Mouse (Mus musculus) liver, embryonic 14.5 days (tissue): ENCODE data around the gene Mtf1. TPM values are rescaled to one million over a fixed set of nuclear protein-coding genes. Genes with fewer than 3 reads are reported as not detected.

Experiments used
- ATAC-seq: fragments of 200-750 bp; cut with Nextera tagmentation; 2 replicates; pipeline ENCODE4 v1.8.0; 2017; ENCODE audit warnings: moderate number of reproducible peaks, mild to moderate bottlenecking, moderate library complexity; ENCODE audit not compliant: insufficient read depth
- DNase-seq, 3 experiments: peaks; one replicate each; pipeline ENCODE4 v3.0.0-alpha.2; 2012 to 2013; ENCODE audit warnings: low read depth in 3 of 3, low spot score in 3 of 3
- H3K27ac ChIP-seq: fragments of 300-500 bp; sonication (generic); 2 replicates; pipeline ENCODE4 v1.5.1; 2014; ENCODE audit warnings: moderate library complexity, mild to moderate bottlenecking, control low read depth, inconsistent platforms
- H3K27me3 ChIP-seq: fragments of 300-500 bp; sonication (generic); 2 replicates; pipeline ENCODE4 v1.6.1; 2014; ENCODE audit warnings: mild to moderate bottlenecking, low read length, moderate library complexity; ENCODE audit not compliant: control insufficient read depth, insufficient read depth
- H3K36me3 ChIP-seq: fragments of 300-500 bp; sonication (generic); replicated peaks from 2 replicates; pipeline ENCODE4 v1.6.1; 2014; ENCODE audit warnings: low read depth; ENCODE audit not compliant: control insufficient read depth, insufficient read depth
- H3K4me1 ChIP-seq, 2 experiments: fragments of 200-500 bp in 1 of 2; fragments of 300-500 bp in 1 of 2; sonication (generic) in 1 of 2; replicated peaks; 2 replicates each; pipeline ENCODE4 v1.6.1; 2012 to 2014; ENCODE audit warnings: antibody characterized with exemption in 1 of 2, inconsistent platforms in 1 of 2, low read length in 1 of 2; ENCODE audit not compliant: control insufficient read depth in 2 of 2, insufficient read depth in 2 of 2
- H3K4me2 ChIP-seq: fragments of 300-500 bp; sonication (generic); 2 replicates; pipeline ENCODE4 v1.6.1; 2014; ENCODE audit warnings: low read depth, mild to moderate bottlenecking, control low read depth, moderate library complexity
- H3K4me3 ChIP-seq, 2 experiments: fragments of 200-500 bp in 1 of 2; fragments of 300-500 bp in 1 of 2; sonication (generic) in 1 of 2; 2 replicates each; pipeline ENCODE4 v1.5.1; 2012 to 2014; ENCODE audit warnings: low read depth in 2 of 2, low read length in 2 of 2, mild to moderate bottlenecking in 2 of 2, control low read depth in 1 of 2, inconsistent platforms in 1 of 2, moderate library complexity in 1 of 2; ENCODE audit not compliant: insufficient read depth in 1 of 2
- H3K9ac ChIP-seq: fragments of 300-500 bp; sonication (generic); replicated peaks from 2 replicates; pipeline ENCODE4 v1.6.1; 2014; ENCODE audit warnings: mild to moderate bottlenecking, control low read depth, moderate library complexity
- H3K9me3 ChIP-seq: fragments of 300-500 bp; sonication (generic); 2 replicates; pipeline ENCODE4 v1.6.1; 2016; ENCODE audit warnings: low read length, mixed read lengths; ENCODE audit not compliant: control insufficient read depth
- CTCF ChIP-seq: IDR thresholded peaks from 2 replicates; pipeline ENCODE4 v1.5.1; 2016; ENCODE audit warnings: antibody characterized with exemption, low read depth, control low read depth
- EP300 ChIP-seq: IDR thresholded peaks from 2 replicates; pipeline ENCODE4 v1.6.1; 2016; ENCODE audit warnings: antibody characterized with exemption, low read depth
- WGBS: fragments of 180-500 bp; shearing (Covaris S2); extraction: QIAGEN DNeasy Blood & Tissue Kit; methylation state at CpG from one replicate; pipeline ENCODE4 v1.1.7; 2014; ENCODE audit not compliant: insufficient replicate concordance; 5-methylcytosine and 5-hydroxymethylcytosine counted together
- polyA plus RNA-seq, 2 experiments: library from polyadenylated mRNA; depleted of rRNA in 1 of 2; stranded (reverse) in 1 of 2; unstranded in 1 of 2; fragments of >200 nt; fragmentation: Nextera tagmentation in 1 of 2; extraction: Ambion mirVana in 1 of 2; gene quantifications; 2 replicates each; pipeline versions ENCODE4 v1.2.1 to v1.2.3; 2012 to 2014

The Mtf1 gene
- polyA plus RNA-seq, 2 experiments, result 7.1 to 10.9 TPM

GRCm38 (mm10) chr4:124761201-124761600, 40.7 kb upstream of the Mtf1 start:
- H3K36me3 ChIP-seq, result peaks cover 2% of the 10 kb centered on the region
- TF ChIP-seq EP300 (no peak), CTCF (no peak)
- ATAC-seq (no peak), DNase-seq (no peak)
- H3K27ac ChIP-seq, result no peak overlapping the region
- no peaks in the 10 kb centered on the region for H3K9me3 ChIP-seq
- no peak overlapping the region for H3K4me3 ChIP-seq
- no peak overlapping the region for H3K9ac ChIP-seq
- H3K27me3 ChIP-seq, result no peaks in the 10 kb centered on the region
- WGBS, result 36% methylated on average over 1 of the region's 1 CpGs
- H3K4me1 ChIP-seq, result peaks cover 3 to 28% of the 10 kb centered on the region in 2 experiments; a peak in 3 of 4 replicates
- H3K4me2 ChIP-seq, result no peak overlapping the region

- ATAC-seq (no peak), DNase-seq (no peak)
- H3K36me3 ChIP-seq, result peaks cover 2% of the 10 kb centered on the region
- H3K27ac ChIP-seq, result no peak overlapping the region
- no peak overlapping the region for H3K9ac ChIP-seq
- peaks cover 13 to 38% of the 10 kb centered on the region in 2 experiments for H3K4me1 ChIP-seq
- no peak overlapping the region for H3K4me3 ChIP-seq
- no peaks in the 10 kb centered on the region for H3K9me3 ChIP-seq
- no peaks in the 10 kb centered on the region for H3K27me3 ChIP-seq
- WGBS, result 75% methylated on average over 6 of the region's 6 CpGs
- no peak for TF ChIP-seq EP300
- no peak for TF ChIP-seq CTCF
- no peak overlapping the region for H3K4me2 ChIP-seq
Measured at GRCm38 (mm10) chr4:124762858-124763452, 38.9 kb upstream of the Mtf1 start.

- DNase-seq (no peak), ATAC-seq (no peak)
- Histone ChIP-seq H3K27ac (peak overlapping the region; percentile 14), H3K9ac (no peak overlapping the region), H3K36me3 (no peaks in the 10 kb centered on the region; the same call in none of the 2 replicates), H3K4me2 (peak overlapping the region; percentile 34), H3K9me3 (no peaks in the 10 kb centered on the region), H3K27me3 (no peaks in the 10 kb centered on the region), H3K4me1 (peaks cover 31 to 45% of the 10 kb centered on the region in 2 experiments), H3K4me3 (no peak overlapping the region)
- WGBS, result 52% methylated on average over 23 of the region's 23 CpGs
- TF ChIP-seq CTCF, result no peak
- TF ChIP-seq EP300, result no peak
Measured at GRCm38 (mm10) chr4:124765802-124766565, 35.9 kb upstream of the Mtf1 start.

DNA sequence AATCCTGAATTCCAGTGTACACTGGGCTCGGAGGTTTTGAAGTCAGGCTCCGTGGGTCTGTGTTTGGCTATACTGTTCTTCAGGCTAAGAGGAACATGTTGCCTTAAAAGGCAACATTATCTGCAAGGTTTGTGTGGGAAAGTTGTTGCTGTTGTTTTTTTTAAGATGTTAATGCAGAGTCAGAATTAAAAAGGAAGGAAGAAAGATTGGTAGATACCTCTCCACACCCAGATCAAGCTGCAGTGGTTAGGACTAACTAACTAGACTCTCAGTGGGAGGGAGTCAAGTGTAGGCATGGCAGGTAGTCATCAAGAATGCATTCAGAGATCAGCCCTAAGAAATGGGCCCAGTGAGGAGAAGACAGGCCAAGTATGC, 35.4 kb upstream of the Mtf1 start:
- Histone ChIP-seq H3K4me3 (no peak overlapping the region), H3K27me3 (no peaks in the 10 kb centered on the region), H3K4me2 (peak overlapping the region; percentile 34), H3K9ac (no peak overlapping the region), H3K27ac (peak overlapping the region; percentile 14), H3K36me3 (no peaks in the 10 kb centered on the region; the same call in none of the 2 replicates), H3K4me1 (peaks cover 32 to 49% of the 10 kb centered on the region in 2 experiments), H3K9me3 (no peaks in the 10 kb centered on the region)
- no peak for DNase-seq
- 25% methylated on average over 2 of the region's 2 CpGs for WGBS
- TF ChIP-seq EP300 (no peak), CTCF (no peak)
- no peak for ATAC-seq

DNA sequence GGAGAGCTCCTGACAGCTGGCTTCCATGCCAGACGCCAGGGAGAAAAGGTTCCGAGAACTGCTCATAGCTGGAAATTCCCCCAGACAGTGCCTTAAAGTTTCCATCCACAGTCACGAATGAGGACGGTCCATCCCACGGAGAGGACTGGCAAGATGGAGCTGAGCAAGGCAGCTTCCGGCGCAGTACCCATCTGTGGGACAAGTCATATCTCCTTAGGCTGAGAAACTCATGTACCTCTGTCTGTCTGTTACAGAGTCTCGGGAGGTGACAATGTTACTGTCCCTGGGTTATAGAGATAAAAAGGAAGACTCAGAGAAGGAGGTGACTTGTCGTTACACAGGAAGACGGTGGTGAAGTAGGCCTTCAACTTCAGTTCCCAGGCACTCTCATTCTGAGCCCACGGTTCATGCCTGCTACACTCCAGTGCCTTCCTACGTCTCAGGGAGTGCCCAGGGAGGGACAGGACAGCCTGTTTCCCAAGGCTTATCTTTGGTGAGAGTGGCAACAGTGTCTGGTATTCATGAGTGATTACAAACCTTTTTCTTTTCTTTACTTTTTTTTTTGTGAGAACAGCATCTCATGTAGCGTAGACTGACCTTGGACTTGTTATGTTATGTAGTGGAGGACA, 32.8 kb upstream of the Mtf1 start:
- Histone ChIP-seq H3K27me3 (no peaks in the 10 kb centered on the region), H3K4me2 (peak overlapping the region; percentile 61), H3K9me3 (no peaks in the 10 kb centered on the region), H3K4me1 (peaks cover 55 to 72% of the 10 kb centered on the region in 2 experiments), H3K9ac (peak overlapping the region; percentile 48), H3K27ac (peak overlapping the region; percentile 78), H3K4me3 (peak overlapping the region in 1 of 2 experiments; percentile 27; a peak in 2 of 4 replicates), H3K36me3 (no peaks in the 10 kb centered on the region; the same call in 1 of the 2 replicates)
- DNase-seq (peak in 1 of 3 experiments; percentile 42), ATAC-seq (peak; percentile 71)
- 18% methylated on average over 13 of the region's 13 CpGs for WGBS
- no peak; the same call in 1 of the 2 replicates for TF ChIP-seq EP300
- no peak for TF ChIP-seq CTCF
